Mouse (Mus musculus) common myeloid progenitor, adult 5-6 weeks (primary cell): Measurements from ENCODE around the gene Gm20878. TPM values are rescaled to one million over a fixed set of nuclear protein-coding genes. Genes with fewer than 3 reads are reported as not detected.
"Not testable (repeated sequence)": the region's sequence is repeated elsewhere in the genome, so short reads cannot be mapped to it uniquely, and the experiment has no call there.

ENCODE experiments used
- ATAC-seq: replicated peaks from 2 replicates; pipeline ENCODE4 v1.8.0; 2016; ENCODE audit warnings: low read depth, mild to moderate bottlenecking, moderate TSS enrichment, inconsistent platforms; ENCODE audit not compliant: poor library complexity, severe bottlenecking
- total RNA-seq: library from RNA; stranded (forward); fragments of 200-1000, 187-1606 nt; gene quantifications from 2 replicates; pipeline ENCODE4 v1.2.3, GENCODE M21; 2017

The Gm20878 gene
- 0.37 and 2.8 TPM in 2 replicates for total RNA-seq

DNA sequence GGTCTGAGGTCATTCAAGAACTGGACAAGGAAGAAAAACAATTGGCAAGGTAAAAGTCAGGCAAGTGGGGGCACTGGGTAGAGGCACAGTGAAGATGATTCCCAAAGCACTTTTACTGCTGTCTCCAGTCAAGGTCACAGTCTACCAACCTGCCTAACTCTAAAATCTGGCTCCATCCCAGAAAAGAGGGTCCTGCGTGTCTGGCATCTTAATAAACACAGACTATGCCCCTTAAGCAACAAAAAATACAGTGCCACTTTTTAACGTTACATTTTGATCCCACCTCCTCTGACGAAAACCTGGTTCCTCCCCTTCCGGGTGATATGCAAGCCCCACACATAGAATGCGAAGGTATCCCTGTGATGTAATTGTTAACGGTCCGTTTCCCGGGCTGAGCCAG is at the start of gene Gm20878:
Gene Gm20878 (plus strand): TSS at position 301 of the 400 bp plus-strand sequence.
- not testable (repeated sequence) for ATAC-seq

DNA sequence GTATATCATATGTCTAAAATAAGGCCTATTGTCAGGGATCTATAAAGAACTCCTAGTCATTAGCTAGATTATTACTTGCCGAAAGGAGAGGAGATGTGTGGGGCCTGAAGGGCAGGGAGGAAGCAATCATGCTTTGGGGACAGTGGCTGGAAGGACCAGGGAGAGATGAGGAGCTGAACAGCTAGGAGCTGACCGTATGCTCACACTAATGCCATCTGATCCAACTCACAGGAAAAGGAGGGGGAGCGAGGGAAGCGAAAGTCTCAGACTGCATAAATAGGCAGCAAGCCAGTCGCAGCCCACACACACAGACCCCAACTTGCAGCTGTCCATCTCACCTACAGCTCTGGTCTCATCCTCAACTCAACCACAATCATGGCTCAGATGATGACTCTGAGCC is 38.1 kb upstream of the Gm20878 start, which contains the start of gene Gm21541:
Gene Gm21541 (plus strand): TSS at position 301 of the 400 bp plus-strand sequence.
- ATAC-seq, result not testable (repeated sequence)

DNA sequence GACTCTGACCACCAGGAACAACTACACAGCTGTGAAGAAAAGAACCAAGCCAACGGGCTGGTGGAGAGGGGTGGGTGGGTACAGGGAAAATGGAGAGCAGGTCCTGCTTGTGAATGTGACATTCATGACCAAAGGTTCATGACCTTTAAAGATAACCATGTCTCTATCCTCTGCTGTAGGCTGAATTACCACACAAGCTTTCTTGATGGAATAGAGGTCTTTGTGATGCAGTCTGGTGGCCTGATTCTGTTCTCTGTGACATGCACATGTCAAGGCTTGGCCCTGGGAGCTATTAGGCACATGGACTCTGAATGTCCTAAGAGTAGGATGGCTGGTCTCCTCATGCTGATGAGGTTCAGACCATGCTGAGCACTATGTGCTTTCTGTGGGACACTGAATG is 24.4 kb downstream of the Gm20878 start, which contains the start of gene Fam205a4:
Gene Fam205a4 (plus strand): TSS at position 301 of the 400 bp plus-strand sequence.
- ATAC-seq, result not testable (repeated sequence)

Other genes with a start within 250 kb of the Gm20878 start
- gene Cntfr, start 244.5 kb upstream of the Gm20878 start, total RNA-seq, result not detected in 2 replicates
- 104 and 110 TPM in 2 replicates for gene Il11ra1, start 241.6 kb upstream of the Gm20878 start, total RNA-seq
- 22.8 and 28.2 TPM in 2 replicates for gene Rpp25l, start 228.0 kb upstream of the Gm20878 start, total RNA-seq
- gene Dctn3, start 218.4 kb upstream of the Gm20878 start, total RNA-seq, result 62.8 and 92.5 TPM in 2 replicates
- gene Arid3c, start 210.4 kb upstream of the Gm20878 start, total RNA-seq, result not detected in 2 replicates
- gene Galt, start 186.3 kb upstream of the Gm20878 start, total RNA-seq, result 18.4 and 26.9 TPM in 2 replicates
- 61.0 and 86.9 TPM in 2 replicates for gene Sigmar1, start 185.4 kb upstream of the Gm20878 start, total RNA-seq
- gene Ccl27a, start 167.3 kb upstream of the Gm20878 start, total RNA-seq, result 7.3 and 18.8 TPM in 2 replicates
- gene Gm21541, start 38.0 kb upstream of the Gm20878 start, total RNA-seq, result not detected in 2 replicates
- not detected in 2 replicates for gene Fam205a4, start 24.5 kb downstream of the Gm20878 start, total RNA-seq
- gene Gm21093, start 93.2 kb downstream of the Gm20878 start, total RNA-seq, result 0.49 TPM in 1 of 2 replicates, not detected in the other
- gene Gm3893, start 149.6 kb downstream of the Gm20878 start, total RNA-seq, result not detected in 2 replicates
- not detected in 2 replicates for gene Gm13304, start 173.2 kb downstream of the Gm20878 start, total RNA-seq
- not detected in 2 replicates for gene Gm13306, start 211.9 kb downstream of the Gm20878 start, total RNA-seq
- 0.23 and 1.1 TPM in 2 replicates for gene Gm13305, start 227.0 kb downstream of the Gm20878 start, total RNA-seq